Mouse (Mus musculus) activated CD4-positive, CD25-positive, alpha-beta regulatory T cell (primary cell): ENCODE measurements around the gene Pgrmc1. TPM values are rescaled to one million over a fixed set of nuclear protein-coding genes. Genes with fewer than 3 reads are reported as not detected.

Experiments
- polyA plus RNA-seq, 2 experiments: library from polyadenylated mRNA; unstranded; fragments of 100-300 nt; shearing (Covaris generic); gene quantifications; one replicate each; pipeline ENCODE4 v1.2.1; 2017

Gene Pgrmc1
- 10 to 100 TPM; 71.8 to 76.4 TPM for polyA plus RNA-seq

GRCm38 (mm10) chrX:36597707-36598389 lies at the start of gene Pgrmc1:
Pgrmc1 (plus strand) TSS chrX:36598206.

GRCm38 (mm10) chrX:36644657-36645551 lies 46.9 kb downstream of the Pgrmc1 start, which contains the start of gene Akap17b:
Akap17b (minus strand) TSS chrX:36645395.

Other genes starting within 250 kb of the Pgrmc1 start
- not detected for gene Gm6268, start 196.9 kb upstream of the Pgrmc1 start, polyA plus RNA-seq
- not detected for gene Gm14569, start 106.4 kb upstream of the Pgrmc1 start, polyA plus RNA-seq
- 1 to 10 TPM in 1 of 2 experiments, under 1 TPM in 1; 0.67 to 1.9 TPM for gene Akap17b, start 47.2 kb downstream of the Pgrmc1 start, polyA plus RNA-seq
- under 1 TPM; 0.37 to 0.93 TPM for gene Slc25a43, start 145.5 kb downstream of the Pgrmc1 start, polyA plus RNA-seq
- 100 to 1,000 TPM; 746 to 940 TPM for gene Slc25a5, start 197.4 kb downstream of the Pgrmc1 start, polyA plus RNA-seq